Mouse (Mus musculus): Measurements from ENCODE around the gene Pde4b.

Pde4b gene

DNA sequence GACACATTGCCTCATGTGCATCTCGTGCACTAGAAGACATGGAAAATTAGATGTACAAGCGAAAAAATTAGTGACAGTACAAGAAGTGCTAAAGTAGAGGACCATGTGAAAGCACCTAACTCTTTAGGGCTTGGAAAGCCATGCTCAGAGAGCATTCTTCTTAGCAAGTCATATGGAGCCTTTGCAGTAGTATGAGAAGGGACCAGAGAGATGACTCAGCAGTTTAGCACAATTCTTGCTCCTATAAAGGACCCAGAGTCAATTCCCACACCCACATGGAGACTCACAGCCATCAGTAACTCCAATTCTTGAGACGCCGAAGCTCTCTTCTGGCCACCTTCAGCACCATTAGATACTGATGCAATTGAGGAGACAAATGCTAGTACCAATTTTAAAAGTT lies 525.3 kb downstream of the Pde4b start:
- no peak for DNase-seq (ENCODE audit: low spot score)

DNA sequence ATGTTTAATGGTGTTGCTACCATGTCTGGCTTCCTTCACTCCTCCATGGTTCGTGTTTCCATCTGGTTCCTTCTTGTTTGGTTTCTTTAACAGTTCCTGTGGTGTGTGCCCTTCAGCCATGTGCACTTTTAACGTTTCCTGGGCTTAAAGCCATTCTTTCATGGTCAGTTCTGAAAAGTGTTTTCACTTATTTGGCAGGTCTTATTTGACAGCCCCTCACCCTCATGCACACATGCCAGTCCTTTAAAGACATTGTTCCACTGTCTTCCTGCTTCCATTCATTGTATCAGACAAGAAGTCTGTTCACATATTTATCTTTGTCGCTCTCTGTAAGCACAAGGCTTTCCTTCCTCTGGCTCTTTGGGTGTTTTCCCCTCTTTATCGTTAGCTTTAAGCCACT lies 530.4 kb downstream of the Pde4b start:
- no peak for DNase-seq (ENCODE audit: low spot score)

DNA sequence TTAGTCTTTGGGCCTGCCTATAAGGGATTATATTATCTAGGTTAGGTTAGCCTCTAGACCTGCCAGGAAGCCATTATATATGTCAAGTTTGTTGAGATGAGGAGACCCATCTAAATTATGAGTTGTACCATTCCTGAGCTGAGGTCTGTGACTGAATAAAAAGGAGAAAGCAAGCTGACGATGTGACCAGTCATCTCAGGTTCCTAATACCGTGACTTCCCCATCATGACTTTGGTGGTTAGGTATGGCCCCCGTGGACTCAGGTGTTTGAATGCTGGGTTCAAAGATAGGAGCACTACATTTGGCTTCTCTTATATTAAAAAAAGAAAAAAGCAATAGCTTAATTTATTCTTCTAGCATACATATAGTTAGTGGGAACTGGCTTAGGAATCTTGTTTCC lies 531.3 kb downstream of the Pde4b start:
- no peak for DNase-seq (ENCODE audit: low spot score)

DNA sequence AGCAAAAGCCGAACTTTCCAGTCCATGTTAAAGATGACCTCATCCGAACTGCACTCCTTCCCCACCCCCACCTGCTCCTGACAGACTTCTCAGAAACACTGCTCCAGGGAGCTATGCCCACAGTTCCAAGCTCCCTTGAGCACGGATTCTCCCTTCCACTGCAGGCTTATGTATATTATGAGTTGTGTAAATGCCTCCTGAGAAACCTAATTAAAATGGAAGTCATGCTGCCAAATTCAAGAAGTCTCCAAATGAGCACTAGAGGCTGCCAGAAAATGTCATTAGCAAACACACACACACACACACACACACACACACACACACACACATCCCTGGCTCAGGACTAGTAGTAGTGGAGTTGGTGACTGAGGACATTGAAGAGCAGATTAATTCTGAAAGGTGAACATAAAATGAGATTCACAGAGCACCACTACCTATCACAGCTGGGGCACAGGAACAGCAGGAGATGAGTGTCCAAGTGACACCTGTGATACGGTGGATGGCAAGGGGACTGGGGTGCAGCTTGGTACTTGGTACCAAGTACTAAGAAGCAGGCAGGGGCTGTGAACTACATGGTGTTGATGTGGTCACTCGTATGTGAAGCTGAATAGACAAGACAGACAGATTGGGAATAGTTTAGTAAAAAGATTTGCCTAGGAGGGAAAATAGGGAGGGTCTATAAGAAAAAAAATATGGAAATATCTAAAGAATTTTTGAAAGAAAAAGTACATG lies 533.0 kb downstream of the Pde4b start:
- peak; percentile 12 for DNase-seq (ENCODE audit: low spot score)

DNA sequence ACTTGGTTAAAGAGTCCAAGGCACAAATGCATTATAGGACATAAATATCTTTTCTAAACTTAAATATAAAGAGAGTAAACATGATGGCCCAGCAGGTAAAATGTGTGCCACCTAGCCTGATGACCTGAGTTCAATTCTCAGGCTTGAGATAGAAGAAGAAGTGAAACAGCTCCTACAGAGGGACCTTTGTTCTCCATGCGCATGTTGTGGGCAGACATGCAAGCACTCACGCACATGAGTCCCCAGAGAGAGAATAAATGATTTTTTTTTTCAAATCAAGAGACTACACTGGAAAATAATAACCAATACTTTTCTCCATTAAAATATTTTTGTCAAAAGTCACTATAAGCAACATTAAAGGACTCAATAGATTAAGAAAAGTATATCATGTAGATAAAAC lies 533.8 kb downstream of the Pde4b start:
- DNase-seq (ENCODE audit: low spot score), result no peak

DNA sequence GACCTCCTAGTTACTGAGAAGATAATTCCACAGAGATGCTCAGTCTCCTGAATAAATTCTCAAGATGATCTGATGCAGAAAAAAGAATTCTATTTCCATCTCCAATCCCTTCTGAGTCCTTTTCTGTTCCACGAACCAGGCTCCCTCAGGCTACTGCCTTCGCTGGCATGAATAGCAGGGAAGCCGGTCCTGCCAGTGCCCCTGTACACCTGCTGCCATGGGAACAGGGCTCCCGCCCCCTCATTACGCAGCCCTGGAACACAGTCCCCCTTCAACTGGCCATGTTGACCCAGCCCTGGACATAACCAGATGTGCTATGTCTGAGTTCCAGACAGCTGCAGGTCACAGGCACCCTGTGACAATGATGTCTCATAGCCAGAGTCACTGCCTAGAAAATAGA lies 535.6 kb downstream of the Pde4b start:
- DNase-seq (ENCODE audit: low spot score), result no peak

DNA sequence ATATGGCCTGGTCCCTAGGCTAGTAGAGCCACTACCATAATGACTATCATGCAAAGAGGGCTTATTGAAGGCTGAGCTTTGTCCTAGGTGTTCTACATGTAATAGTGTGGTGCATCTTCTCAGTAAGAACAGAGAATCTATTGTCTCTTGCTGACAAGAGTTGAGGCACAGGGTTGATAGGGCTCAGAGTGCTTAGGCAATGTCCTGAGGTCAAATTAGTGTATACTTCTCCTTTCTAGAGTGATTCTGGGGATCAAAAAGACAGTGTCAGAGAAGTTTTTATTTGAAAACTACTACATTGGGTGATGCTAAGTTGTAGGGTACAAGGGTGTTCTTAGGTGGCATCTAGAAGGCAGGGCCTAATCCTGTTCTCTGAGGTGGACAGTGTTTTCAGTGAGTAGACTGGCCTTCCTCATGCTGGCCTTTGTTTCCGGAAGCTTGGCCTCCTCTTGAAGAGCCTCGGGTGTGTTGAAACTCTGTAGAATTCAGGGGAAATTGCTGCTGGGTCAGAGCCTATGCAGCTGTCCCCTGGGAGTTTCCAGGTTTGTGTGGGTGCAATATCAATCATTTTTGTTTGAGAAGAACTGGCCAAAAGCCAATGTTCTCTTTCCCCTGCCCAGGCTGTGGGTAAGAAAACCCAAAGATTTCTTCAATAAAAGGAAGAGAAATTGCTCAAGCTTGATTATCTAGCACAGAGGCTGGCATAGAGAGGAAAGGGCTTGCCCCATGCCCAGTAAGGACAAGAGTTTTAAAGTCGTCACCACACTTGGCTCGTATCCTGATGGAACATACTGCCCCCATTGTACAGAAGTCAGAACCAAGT lies 536.7 kb downstream of the Pde4b start:
- DNase-seq (ENCODE audit: low spot score), result no peak

DNA sequence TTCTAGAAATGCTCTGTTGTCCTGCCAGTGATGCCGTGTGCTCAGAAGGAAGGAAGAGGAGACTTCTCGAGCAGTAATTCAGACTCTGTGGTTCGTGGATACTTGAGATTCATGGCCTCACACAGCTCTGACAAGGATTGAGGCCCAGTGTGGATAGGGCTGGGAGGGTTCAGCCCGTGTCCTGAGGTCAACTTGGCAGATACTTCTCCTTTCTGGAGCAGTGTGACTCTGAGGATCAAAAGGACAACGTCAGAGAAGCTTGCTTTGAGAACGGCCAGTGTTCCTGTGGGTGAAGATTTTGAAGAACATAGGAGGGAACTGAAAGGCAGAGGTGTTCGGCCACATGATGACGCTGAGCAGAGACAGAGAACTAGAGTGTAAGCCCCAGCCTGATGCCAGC lies 537.6 kb downstream of the Pde4b start:
- DNase-seq (ENCODE audit: low spot score), result no peak

DNA sequence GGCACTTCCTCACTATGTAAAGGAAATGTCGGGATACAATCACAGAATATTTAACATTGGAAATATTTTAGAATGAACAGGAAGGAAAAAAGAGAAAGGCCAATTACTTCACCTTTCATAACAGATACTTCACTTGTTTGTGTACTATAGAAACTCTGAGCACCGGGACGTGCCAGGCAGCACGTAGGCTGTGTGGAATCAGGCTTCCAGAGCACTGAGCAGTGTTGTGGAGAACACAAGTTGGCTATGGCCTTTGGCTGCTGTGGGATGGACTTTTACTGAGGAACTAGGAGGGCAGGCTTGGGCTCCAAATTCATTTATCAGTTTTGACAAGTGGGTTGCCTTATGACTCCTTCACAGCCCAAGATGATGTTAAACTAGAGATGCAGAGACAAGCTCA lies 540.5 kb downstream of the Pde4b start:
- DNase-seq (ENCODE audit: low spot score), result no peak

DNA sequence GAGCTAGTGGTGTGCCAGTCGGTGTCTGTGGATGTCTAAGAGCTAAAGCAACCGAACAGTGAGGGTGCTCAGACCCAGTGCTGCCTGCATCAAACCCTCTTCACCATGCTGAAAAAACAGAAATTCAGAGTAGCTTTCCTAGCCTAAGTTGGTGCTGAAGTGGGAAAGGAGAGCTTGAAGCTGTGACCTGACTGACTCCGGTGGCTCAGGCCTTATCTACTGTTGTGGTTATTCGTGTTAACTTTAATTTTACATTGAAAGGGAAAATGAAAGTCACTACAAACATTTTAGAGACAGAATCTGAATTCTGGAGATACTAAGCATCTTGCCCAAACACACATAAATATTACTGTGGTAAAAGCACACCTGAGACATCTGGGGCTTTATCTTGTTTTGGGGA lies 542.3 kb downstream of the Pde4b start:
- no peak for DNase-seq (ENCODE audit: low spot score)

DNA sequence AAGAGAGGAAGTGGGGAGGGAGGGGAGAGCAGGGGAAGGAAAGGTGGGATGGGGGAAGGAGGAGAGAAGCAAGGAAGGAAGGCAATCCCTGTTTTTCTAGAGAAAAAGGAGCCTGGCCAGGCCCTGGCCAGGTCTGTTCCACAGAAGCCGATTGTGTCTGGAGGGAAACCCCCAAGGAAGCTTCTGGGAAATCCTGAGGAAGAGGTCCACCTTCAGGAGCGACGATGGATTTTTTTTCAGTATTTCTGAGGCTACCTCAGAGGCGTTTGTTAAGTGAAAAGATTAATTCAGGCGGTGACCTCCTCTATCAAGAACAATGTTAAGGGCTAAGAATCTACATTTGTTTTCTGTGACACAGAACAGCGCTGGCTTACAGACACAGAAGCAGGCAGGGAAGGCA lies 542.9 kb downstream of the Pde4b start:
- DNase-seq (ENCODE audit: low spot score), result no peak

DNA sequence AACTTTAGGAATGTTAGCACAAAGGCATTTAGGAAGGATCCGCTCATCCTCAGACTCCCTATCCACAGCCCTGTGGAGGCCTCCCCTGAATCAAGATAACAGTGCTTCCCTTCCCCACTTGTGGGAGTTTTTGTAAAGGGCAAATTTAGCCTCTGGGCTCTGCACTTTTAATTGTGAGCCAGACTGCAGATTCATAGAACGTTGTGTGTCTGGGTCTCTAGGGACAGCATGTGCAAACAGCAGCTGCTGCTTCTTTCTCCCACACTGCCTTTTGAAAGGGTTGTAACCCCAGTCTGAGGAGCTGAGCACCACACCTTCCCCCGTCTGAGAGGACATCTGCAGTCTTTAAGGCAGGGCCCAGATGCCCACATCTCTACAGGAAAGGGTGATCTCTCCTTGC lies 544.3 kb downstream of the Pde4b start:
- DNase-seq (ENCODE audit: low spot score), result no peak

DNA sequence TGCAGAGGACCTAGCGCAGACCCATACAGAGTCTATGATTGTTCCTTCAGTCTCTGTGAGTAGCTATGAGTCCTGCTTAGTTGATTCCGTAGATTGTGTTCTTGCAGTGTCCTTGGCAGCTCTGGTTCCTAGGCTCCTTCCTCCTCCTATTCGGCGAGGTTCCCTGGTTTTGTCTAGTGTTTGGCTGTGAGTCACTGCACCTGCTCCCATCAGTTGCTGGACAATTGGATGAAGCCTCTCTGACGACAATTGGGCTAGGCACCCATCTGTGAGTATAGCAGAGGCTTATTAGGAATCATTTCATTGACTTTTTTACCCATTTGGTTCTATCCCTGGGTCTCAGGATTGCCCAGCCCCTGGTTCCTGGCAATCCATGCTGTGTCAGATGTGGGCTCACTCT lies 545.9 kb downstream of the Pde4b start:
- DNase-seq (ENCODE audit: low spot score), result no peak

DNA sequence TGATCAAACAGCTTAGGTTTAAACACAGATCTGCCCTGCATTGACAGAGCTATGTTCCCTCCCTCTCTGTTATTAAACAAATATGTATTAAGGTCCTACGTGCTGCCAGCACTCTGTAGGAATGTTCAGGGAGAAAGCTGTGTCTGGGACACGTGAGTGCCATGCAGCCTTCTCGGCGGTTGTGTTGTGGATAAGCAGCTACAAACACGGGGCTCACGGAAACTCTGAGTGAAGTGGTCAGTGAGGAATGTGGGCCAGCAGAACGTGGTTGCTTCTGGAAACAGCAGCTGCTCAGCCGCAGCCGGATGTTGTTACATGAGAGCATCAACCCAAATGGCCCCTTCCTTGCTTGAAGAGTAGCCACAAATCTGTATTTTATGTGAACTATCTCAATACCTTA lies 547.9 kb downstream of the Pde4b start:
- DNase-seq (ENCODE audit: low spot score), result no peak

DNA sequence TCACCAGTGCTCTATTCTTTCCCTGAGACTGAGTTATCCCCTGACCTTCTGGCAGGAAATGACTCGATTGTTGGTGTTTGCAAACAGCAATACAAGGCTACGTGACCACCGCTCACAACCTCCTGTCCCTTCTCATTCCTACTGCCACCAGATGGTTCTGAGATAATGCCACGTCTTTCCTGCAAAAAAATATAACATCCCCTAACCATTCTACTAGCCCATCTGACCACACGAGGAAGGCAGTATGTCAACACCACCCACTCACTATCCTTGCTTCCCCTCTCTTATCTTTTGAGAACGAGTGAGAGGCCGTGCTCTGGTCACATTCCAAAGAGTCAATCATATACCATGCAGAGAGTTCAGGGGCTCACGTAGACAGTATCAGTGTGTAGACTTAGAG lies 548.6 kb downstream of the Pde4b start:
- no peak for DNase-seq (ENCODE audit: low spot score)

DNA sequence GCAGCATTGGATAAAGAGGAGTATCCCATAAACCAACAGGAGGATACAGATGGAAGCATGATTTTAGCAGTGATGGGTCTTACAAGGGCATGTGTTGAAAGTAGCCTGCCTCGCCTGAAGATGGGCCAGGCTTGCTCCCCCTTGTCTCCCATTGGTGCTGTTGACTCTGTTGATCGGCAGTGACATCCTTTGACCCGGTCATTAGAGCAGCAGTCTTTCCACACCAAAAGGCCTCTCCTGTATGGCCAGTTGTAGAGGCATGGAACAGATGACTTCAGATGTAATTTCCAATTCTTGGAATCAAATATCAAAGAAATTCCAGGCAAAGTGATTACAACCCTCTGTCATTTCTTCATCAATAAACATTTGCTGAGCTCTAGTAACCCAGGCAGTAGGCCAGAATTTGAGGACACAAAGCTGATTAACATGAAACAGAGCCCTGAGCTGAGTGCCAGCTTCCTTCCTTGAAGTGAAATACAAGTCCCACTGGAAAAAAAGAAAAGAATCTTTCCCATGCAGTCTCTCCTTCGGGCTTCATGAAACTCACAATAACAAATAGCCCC lies 550.1 kb downstream of the Pde4b start:
- no peak for DNase-seq (ENCODE audit: low spot score)

DNA sequence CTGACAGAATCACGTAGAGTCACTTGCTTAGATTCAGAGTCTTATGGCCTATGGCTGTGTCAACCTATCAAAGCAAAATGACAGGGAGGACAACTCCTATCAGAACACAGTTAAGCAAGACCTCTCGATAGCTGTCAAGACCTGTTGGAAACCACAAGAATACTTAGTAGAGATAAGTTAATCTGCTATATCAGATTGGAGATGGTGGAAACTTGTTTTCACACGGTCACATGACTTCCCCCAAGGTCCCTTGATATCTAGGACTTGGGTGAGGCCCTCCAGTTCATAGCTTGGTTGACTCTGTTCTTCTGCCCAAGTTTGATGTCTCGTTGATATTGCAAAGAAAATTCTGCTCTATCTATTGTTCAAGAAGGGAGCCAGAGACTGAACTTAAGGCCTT lies 553.6 kb downstream of the Pde4b start:
- DNase-seq (ENCODE audit: low spot score), result no peak

DNA sequence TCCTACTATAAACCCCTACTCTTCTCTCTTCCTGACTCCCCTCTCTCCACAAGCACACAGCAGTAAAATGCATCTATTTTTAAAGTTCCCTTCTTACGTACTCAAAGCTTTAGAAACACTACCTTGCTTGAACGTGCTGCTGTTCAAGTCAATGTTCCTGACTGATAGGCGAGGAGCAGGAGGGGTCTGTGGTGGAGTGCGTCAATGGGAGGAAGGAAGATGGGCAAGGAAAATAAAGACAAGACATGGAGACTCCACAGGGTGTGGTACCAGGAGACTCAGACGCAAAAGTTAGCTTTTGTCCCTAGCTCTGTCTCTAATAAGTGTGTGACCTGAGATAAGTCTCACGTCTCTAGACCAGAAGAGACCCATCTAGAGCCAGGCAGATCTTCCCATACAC lies 556.7 kb downstream of the Pde4b start:
- DNase-seq (ENCODE audit: low spot score), result no peak

DNA sequence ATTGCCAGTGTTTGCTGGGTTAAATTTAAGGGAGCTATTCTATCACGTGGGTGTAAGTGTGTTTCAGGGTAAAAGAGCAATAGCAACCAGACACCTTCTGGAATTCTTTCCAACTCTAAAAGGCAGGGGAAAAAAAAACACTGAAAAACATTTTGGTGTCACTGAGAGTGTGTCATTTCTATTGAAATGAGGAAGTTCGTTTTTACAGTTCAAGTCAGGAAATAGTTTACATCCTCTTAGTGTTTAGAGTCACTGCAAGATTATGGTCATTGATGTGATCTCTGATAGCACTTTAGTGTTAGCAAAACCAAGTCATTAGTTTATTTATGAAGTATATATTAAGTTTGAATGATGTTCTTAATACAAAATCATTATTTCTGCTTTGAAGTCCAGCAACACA lies 559.7 kb downstream of the Pde4b start:
- no peak for DNase-seq (ENCODE audit: low spot score)

DNA sequence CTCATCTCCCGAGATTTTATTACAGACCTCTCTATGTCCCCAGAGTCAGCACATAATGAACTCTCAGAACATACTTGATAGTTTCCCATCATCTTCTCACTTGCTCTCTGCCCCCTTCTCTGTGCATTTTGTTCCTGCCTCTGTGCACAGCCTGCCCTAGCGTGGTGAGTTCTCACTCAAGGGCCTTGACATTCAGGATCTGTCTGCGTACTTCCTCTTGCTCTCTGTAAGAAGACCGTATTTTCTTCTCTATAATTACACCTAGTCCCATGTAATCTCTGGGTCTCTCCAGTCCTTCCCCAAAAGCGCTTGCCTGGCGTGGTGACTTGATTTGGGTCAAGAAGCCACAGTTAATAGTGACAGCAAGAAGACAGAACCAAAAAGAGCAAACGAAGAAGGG lies 568.0 kb downstream of the Pde4b start:
- no peak for DNase-seq (ENCODE audit: low spot score)

DNA sequence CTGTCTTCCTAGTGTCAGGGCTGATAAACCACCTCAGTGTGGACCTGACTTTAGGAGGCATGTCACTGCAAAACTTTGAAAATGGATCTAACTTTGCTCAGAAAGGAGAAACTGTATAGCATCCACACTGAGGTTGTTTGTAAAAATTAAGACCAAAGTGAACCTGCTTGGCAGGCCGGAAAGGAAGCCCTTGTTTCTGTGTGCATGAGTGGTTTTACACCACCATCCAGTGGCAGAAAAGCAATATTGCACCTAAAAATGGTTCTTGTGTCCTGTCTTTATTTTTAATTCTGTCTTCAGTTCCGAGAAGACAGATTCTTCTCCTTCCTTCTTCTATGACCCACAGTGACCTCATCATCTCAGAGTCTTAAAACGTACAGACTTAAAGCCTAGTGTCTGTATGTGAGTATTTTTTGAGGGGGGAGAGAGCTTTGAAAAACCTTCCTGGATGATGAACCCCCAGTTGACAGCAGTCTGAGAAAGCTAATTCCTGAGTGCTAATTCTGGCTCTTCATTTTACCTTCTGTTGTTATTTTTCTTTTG lies 569.2 kb downstream of the Pde4b start:
- DNase-seq (ENCODE audit: low spot score), result peak; percentile 27
